Mouse (Mus musculus) cerebellum, adult 2 months (tissue): ENCODE data around the gene Cldn5. TPM values are rescaled to one million over a fixed set of nuclear protein-coding genes. Genes with fewer than 3 reads are reported as not detected.

Experiments used
- DNase-seq, 2 experiments: peaks; one replicate each; pipeline ENCODE4 v3.0.0; 2021
- H3K27ac ChIP-seq: fragments of 200-500 bp; 2 replicates; pipeline ENCODE4 v1.5.1; 2012; ENCODE audit warnings: low read length, control low read depth, inconsistent platforms; ENCODE audit not compliant: insufficient read depth
- H3K27me3 ChIP-seq: fragments of 200-500 bp; 2 replicates; pipeline ENCODE4 v1.6.1; 2012; ENCODE audit warnings: inconsistent platforms, mild to moderate bottlenecking, low read length, moderate library complexity; ENCODE audit not compliant: control insufficient read depth, insufficient read depth
- H3K4me1 ChIP-seq: fragments of 200-500 bp; 2 replicates; pipeline ENCODE4 v1.6.1; 2011; ENCODE audit warnings: low read length; ENCODE audit not compliant: control insufficient read depth, insufficient read depth
- H3K4me3 ChIP-seq: fragments of 200-500 bp; replicated peaks from 2 replicates; pipeline ENCODE3; 2011; ENCODE audit warnings: mild to moderate bottlenecking, low read depth, low read length, control low read depth; ENCODE audit not compliant: insufficient read depth
- CTCF ChIP-seq: fragments of 200-500 bp; IDR thresholded peaks from 2 replicates; pipeline ENCODE4 v1.5.1; 2011; ENCODE audit warnings: low read depth, mild to moderate bottlenecking, control low read depth, low read length, moderate library complexity, borderline replicate concordance; ENCODE audit not compliant: insufficient read depth
- POLR2A ChIP-seq: fragments of 200-500 bp; IDR thresholded peaks from 2 replicates; pipeline ENCODE4 v1.6.1; 2011; ENCODE audit warnings: low read length, control low read depth, borderline replicate concordance; ENCODE audit not compliant: insufficient read depth
- WGBS: fragments of 180-500 bp; shearing (Covaris S2); methylation state at CpG from one replicate; pipeline ENCODE4 v1.1.7; 2018; 5-methylcytosine and 5-hydroxymethylcytosine counted together
- polyA plus RNA-seq: library from polyadenylated mRNA; depleted of rRNA; stranded (reverse); fragments of >200 nt; gene quantifications from 2 replicates; pipeline ENCODE4 v1.2.3, GENCODE M21; 2012; rRNA removed

Gene Cldn5
- polyA plus RNA-seq, 1 experiment: 71.8 TPM

DNA sequence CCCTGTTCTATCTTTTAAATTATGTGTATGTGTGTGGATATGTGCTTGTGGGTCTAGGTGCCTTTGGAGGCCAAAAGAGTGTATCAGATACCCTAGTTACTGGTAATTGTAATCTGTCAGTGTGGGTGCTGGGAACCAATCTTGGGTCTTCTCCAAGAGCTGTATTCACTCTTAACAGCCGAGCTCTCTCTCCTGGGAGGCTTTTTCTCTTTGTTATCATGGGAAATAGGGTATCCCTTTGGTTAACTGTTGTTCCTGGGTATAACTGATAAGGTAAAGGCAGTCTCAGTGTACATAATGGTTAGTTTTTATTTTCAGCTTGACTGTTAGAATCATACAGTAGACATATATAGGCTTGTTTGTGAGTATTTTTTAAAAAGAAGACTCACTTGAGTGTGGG is 45.7 kb downstream of the Cldn5 start:
- no peak for DNase-seq
- Histone ChIP-seq H3K27me3 (no peaks in the 10 kb centered on the region), H3K4me3 (no peak overlapping the region), H3K27ac (no peak overlapping the region), H3K4me1 (no peaks in the 10 kb centered on the region)
- TF ChIP-seq CTCF: no peak
- TF ChIP-seq POLR2A: no peak
- 67% methylated on average over 1 of the region's 1 CpGs for WGBS

DNA sequence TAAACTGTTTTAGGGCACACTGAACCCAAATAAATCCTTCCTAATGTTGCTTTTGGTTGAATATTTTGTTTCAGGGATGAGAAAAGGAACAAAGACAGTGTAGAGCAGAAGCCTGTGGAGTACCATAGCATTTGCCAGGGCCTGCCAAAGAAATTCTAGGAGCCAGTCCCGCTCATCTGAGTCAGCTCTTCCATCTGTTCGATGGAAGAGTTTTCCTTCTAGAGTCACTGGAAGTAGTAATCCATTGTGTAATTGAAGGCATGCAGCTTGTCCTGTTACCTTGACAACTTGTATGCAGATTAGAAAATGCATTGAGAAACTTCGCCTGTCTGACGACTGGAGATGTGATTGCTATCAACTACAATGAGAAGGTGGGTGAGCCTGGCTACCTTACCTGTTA is 46.3 kb downstream of the Cldn5 start:
- DNase-seq: no peak
- H3K27me3 ChIP-seq: no peaks in the 10 kb centered on the region
- TF ChIP-seq POLR2A: no peak
- no peak for TF ChIP-seq CTCF
- H3K4me3 ChIP-seq: no peak overlapping the region
- 37% methylated on average over 4 of the region's 4 CpGs for WGBS
- H3K4me1 ChIP-seq: no peaks in the 10 kb centered on the region
- H3K27ac ChIP-seq: no peak overlapping the region

Other genes with a start within 250 kb of the Cldn5 start
- 2.4 and 3.0 TPM in 2 replicates for gene Tbx1, start 186.2 kb upstream of the Cldn5 start, polyA plus RNA-seq
- gene Gp1bb, start 154.4 kb upstream of the Cldn5 start, polyA plus RNA-seq: 2.1 and 2.5 TPM in 2 replicates
- 69.4 and 69.6 TPM in 2 replicates for gene Gm49601, start 150.4 kb upstream of the Cldn5 start, polyA plus RNA-seq
- gene Sept5, start 146.9 kb upstream of the Cldn5 start, polyA plus RNA-seq: 328 and 334 TPM in 2 replicates
- gene Ufd1, start 34.9 kb downstream of the Cldn5 start, polyA plus RNA-seq: 100 and 114 TPM in 2 replicates
- 4.9 and 5.8 TPM in 2 replicates for gene Cdc45, start 35.1 kb downstream of the Cldn5 start, polyA plus RNA-seq
- 55.2 and 56.0 TPM in 2 replicates for gene 2510002D24Rik, start 59.7 kb downstream of the Cldn5 start, polyA plus RNA-seq
- gene Gm28539, start 59.7 kb downstream of the Cldn5 start, polyA plus RNA-seq: 0.08 TPM in 1 of 2 replicates, not detected in the other
- 35.7 and 37.6 TPM in 2 replicates for gene Mrpl40, start 100.0 kb downstream of the Cldn5 start, polyA plus RNA-seq
- gene Hira, start 100.2 kb downstream of the Cldn5 start, polyA plus RNA-seq: 64.4 and 64.7 TPM in 2 replicates